ENCODE assay signal across 10 mouse cellular contexts in the genomic region with DNA sequence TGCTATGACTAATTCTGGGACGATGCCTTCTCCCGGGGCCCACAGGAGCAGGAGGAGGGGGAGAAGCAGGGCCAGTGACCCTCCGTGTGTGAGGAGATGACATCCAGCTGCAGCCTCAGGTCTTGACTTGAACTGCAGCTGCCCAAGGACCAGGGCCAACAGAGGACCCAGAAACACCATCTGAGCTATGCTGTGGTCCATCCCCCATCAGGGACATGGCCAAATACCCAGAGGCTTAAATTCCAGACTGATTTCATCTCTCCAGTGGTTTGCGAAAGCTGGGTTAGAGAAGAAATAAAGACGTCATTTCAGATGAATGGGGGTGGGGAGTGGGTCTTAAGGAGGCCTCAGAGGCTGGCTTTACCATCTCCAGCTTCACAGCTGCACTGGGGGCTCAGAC. TPM values are rescaled to one million over a fixed set of nuclear protein-coding genes. Genes with fewer than 3 reads are reported as not detected.
DNase-seq lines count a peak whose midpoint lies in the region; ATAC-seq and TF ChIP-seq lines count a peak whose summit lies in the region.
"Had no signal": no experiment of that assay in that cellular context is flagged by ENCODE, and none has a peak within 500 bp of the region (broad histone marks: within the 10 kb centered on the region; RNA-seq: fewer than 3 reads in every experiment).

No protein-coding gene starts in this region.

- ATAC-seq in forebrain, embryonic 14.5 days, result no peak
- no peak for ATAC-seq in embryonic facial prominence, embryonic 13.5 days (ENCODE audit: insufficient number of reproducible peaks, insufficient read depth, low FRiP score, low TSS enrichment, low read depth)
- ATAC-seq in intestine, postnatal 0 days, result peak; percentile 38; the same call in 1 of the 2 replicates
- ATAC-seq: activated CD4-positive, CD25-positive, alpha-beta regulatory T cell, adult 4 months had no signal

- WGBS in forebrain, embryonic 10.5 days, result 66% methylated on average over 5 of the region's 5 CpGs
- WGBS in forebrain, embryonic 14.5 days, result 64% methylated on average over 5 of the region's 5 CpGs
- WGBS in embryonic facial prominence, embryonic 13.5 days, result 17% methylated on average over 5 of the region's 5 CpGs
- 52% methylated on average over 5 of the region's 5 CpGs for WGBS in intestine, postnatal 0 days

- no peak overlapping the region for H3K4me2 ChIP-seq in forebrain, embryonic 14.5 days (ENCODE audit: low read length)
- H3K4me2 ChIP-seq in embryonic facial prominence, embryonic 13.5 days, result no peak overlapping the region
- H3K4me2 ChIP-seq in intestine, postnatal 0 days (replicated peaks; ENCODE audit: low read depth), result no peak overlapping the region

- TF ChIP-seq CTCF in intestine, postnatal 0 days (IDR thresholded peaks at IDR 0.05; ENCODE audit: low read depth), result no peak

- no peaks in the 10 kb centered on the region for H3K27me3 ChIP-seq in forebrain, embryonic 10.5 days (ENCODE audit: poor library complexity, severe bottlenecking)
- H3K27me3 ChIP-seq in forebrain, embryonic 14.5 days (replicated peaks; ENCODE audit: control insufficient read depth, insufficient read depth, low read length), result no peaks in the 10 kb centered on the region
- 0 out of 2 replicates have a peak, but pooled peaks cover 9% of the 10 kb centered on the region for H3K27me3 ChIP-seq in embryonic facial prominence, embryonic 13.5 days
- no peaks in the 10 kb centered on the region for H3K27me3 ChIP-seq in intestine, postnatal 0 days (replicated peaks; ENCODE audit: control insufficient read depth, insufficient read depth, low read length)

- H3K4me1 ChIP-seq in forebrain, embryonic 10.5 days, result peaks cover 16% of the 10 kb centered on the region
- no peaks in the 10 kb centered on the region for H3K4me1 ChIP-seq in forebrain, embryonic 14.5 days (ENCODE audit: control insufficient read depth, insufficient read depth, low read length)
- peaks cover 28% of the 10 kb centered on the region for H3K4me1 ChIP-seq in embryonic facial prominence, embryonic 13.5 days
- H3K4me1 ChIP-seq in intestine, postnatal 0 days (replicated peaks; ENCODE audit: control insufficient read depth, insufficient read depth, low read length), result no peaks in the 10 kb centered on the region

- no peak for DNase-seq in forebrain, embryonic 10.5 days (ENCODE audit: extremely low spot score, low spot score)
- no peak for DNase-seq in forebrain, embryonic 14.5 days (ENCODE audit: low spot score)
- peak; percentile 75 for DNase-seq in lung, postnatal 14 days
- DNase-seq in adrenal gland, adult (ENCODE audit: inconsistent age in 2 of 2, low spot score in 1 of 2), result no peak
- no peak for DNase-seq in thymus, postnatal 36 days
- DNase-seq in thymus, adult 18-20 months, result no peak
- DNase-seq: B cell, adult 2 months had no signal

- peak overlapping the region; percentile 52; the same call in 1 of the 2 replicates for H3K27ac ChIP-seq in forebrain, embryonic 10.5 days
- H3K27ac ChIP-seq in forebrain, embryonic 14.5 days (ENCODE audit: low read depth, low read length), result no peak overlapping the region
- peak overlapping the region; percentile 22; the same call in 1 of the 2 replicates for H3K27ac ChIP-seq in embryonic facial prominence, embryonic 13.5 days
- no peak overlapping the region; the same call in 1 of the 2 replicates for H3K27ac ChIP-seq in intestine, postnatal 0 days (ENCODE audit: low read depth, low read length)

- H3K36me3 ChIP-seq in forebrain, embryonic 10.5 days (replicated peaks), result no peaks in the 10 kb centered on the region
- H3K36me3 ChIP-seq in forebrain, embryonic 14.5 days (ENCODE audit: control insufficient read depth, insufficient read depth, low read length), result no peaks in the 10 kb centered on the region
- no peaks in the 10 kb centered on the region for H3K36me3 ChIP-seq in embryonic facial prominence, embryonic 13.5 days
- H3K36me3 ChIP-seq in intestine, postnatal 0 days (ENCODE audit: control insufficient read depth, insufficient read depth), result no peaks in the 10 kb centered on the region

- no peak overlapping the region for H3K9ac ChIP-seq in forebrain, embryonic 14.5 days (ENCODE audit: low read length)
- 0 out of 2 replicates have a peak overlapping the region, but pooled peaks have one; percentile 21 for H3K9ac ChIP-seq in embryonic facial prominence, embryonic 13.5 days
- no peak overlapping the region for H3K9ac ChIP-seq in intestine, postnatal 0 days (ENCODE audit: low read depth, low read length)

- H3K4me3 ChIP-seq in forebrain, embryonic 10.5 days, result no peak overlapping the region
- no peak overlapping the region for H3K4me3 ChIP-seq in forebrain, embryonic 14.5 days (ENCODE audit: low read depth, low read length)
- no peak overlapping the region for H3K4me3 ChIP-seq in embryonic facial prominence, embryonic 13.5 days
- no peak overlapping the region for H3K4me3 ChIP-seq in intestine, postnatal 0 days (ENCODE audit: low read depth, low read length)

- H3K9me3 ChIP-seq in forebrain, embryonic 10.5 days, result no peaks in the 10 kb centered on the region
- H3K9me3 ChIP-seq in forebrain, embryonic 14.5 days (replicated peaks; ENCODE audit: control insufficient read depth, low read length), result no peaks in the 10 kb centered on the region
- H3K9me3 ChIP-seq in embryonic facial prominence, embryonic 13.5 days, result no peaks in the 10 kb centered on the region
- H3K9me3 ChIP-seq in intestine, postnatal 0 days (ENCODE audit: control insufficient read depth), result no peaks in the 10 kb centered on the region

RNA-seq across cellular contexts. Expression of a gene that starts 35.0 kb away (rescaled TPM):
- 40.7 and 40.9 TPM in 2 replicates for polyA plus RNA-seq in forebrain, embryonic 10.5 days (2016; fragmentation: Nextera tagmentation; extraction: Ambion mirVana)
- 44.3 and 49.9 TPM in 2 replicates for polyA plus RNA-seq in forebrain, embryonic 14.5 days (2014; fragmentation: Nextera tagmentation; extraction: Ambion mirVana)
- 42.0 and 46.2 TPM in 2 replicates for polyA plus RNA-seq in embryonic facial prominence, embryonic 13.5 days (2015; fragmentation: Nextera tagmentation; extraction: Ambion mirVana)
- polyA plus RNA-seq in intestine, postnatal 0 days (2015; fragmentation: Nextera tagmentation; extraction: Ambion mirVana), result 44.0 and 48.7 TPM in 2 replicates

Comparison
In these comparisons a context has a peak if more than half of its experiments do, and no peak if none do; other contexts are left out.
1. H3K27ac ChIP-seq: peak in forebrain, embryonic 10.5 days (single experiment) and embryonic facial prominence, embryonic 13.5 days (single experiment); none in forebrain, embryonic 14.5 days (single experiment) and intestine, postnatal 0 days (single experiment).